In the genomic region with DNA sequence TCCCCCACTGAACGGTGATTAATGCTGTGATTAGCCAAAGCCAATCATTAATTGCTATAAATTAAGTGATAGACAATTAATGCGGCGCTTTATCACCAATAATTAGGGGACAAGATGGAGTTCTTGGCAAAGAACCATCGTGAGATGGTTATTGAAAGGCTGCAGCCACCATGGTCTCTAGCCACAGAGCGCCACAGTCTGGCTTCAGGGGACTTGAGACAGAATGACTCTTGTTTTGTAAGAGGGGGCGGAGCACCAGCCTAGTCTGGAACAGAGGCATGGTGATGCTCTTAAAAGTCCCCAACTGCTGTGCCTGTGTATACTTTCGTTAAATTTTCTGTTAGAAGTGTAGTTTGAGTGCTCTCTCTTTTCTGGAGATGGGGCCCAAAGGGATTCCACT, we compare ENCODE assay signal across 20 mouse cellular contexts.
A peak's percentile ranks its signal among the peaks of the same experiment; 100 is the strongest.
DNase-seq lines count a peak whose midpoint lies in the region; ATAC-seq and TF ChIP-seq lines count a peak whose summit lies in the region.
"Had no signal": no experiment of that assay in that cellular context is flagged by ENCODE, and none has a peak within 500 bp of the region (broad histone marks: within the 10 kb centered on the region; RNA-seq: fewer than 3 reads in every experiment).

No protein-coding gene starts in this region.

- TF ChIP-seq POLR2A in brain, embryonic 14.5 days (IDR thresholded peaks at IDR 0.05; ENCODE audit: borderline replicate concordance, extremely low read depth, insufficient read depth, insufficient read length, poor library complexity, severe bottlenecking): no peak

- H3K4me3 ChIP-seq in hindbrain, embryonic 13.5 days: no peak overlapping the region
- no peak overlapping the region for H3K4me3 ChIP-seq in hindbrain, postnatal 0 days (ENCODE audit: low read length)
- no peak overlapping the region for H3K4me3 ChIP-seq in midbrain, embryonic 13.5 days (replicated peaks)
- no peak overlapping the region for H3K4me3 ChIP-seq in midbrain, embryonic 11.5 days (ENCODE audit: low read depth, low read length)
- H3K4me3 ChIP-seq: embryonic facial prominence, embryonic 13.5 days; forebrain, embryonic 13.5 days; heart, adult 2 months; heart, embryonic 15.5 days had no signal

- DNase-seq in hindbrain, postnatal 0 days (ENCODE audit: low spot score): no peak
- no peak for DNase-seq in midbrain, embryonic 11.5 days (ENCODE audit: low spot score, missing footprints)
- peak; percentile 25 for DNase-seq in 416B (ENCODE audit: low read depth)
- peak; percentile 73 for DNase-seq in brain, embryonic 14.5 days (ENCODE audit: low read depth)
- no peak for DNase-seq in gastrocnemius, adult 18-20 months (ENCODE audit: low spot score)
- DNase-seq: adrenal gland, postnatal 10 days; cerebellum, adult 11-12 months; cerebellum, adult 9-10 months; cerebellum, postnatal 25 days; gastrocnemius, postnatal 14 days; heart, adult 2 months; heart, postnatal 14 days had no signal

- no peak overlapping the region for H3K4me2 ChIP-seq in hindbrain, embryonic 13.5 days
- H3K4me2 ChIP-seq in hindbrain, postnatal 0 days (ENCODE audit: low read depth, low read length): no peak overlapping the region
- no peak overlapping the region for H3K4me2 ChIP-seq in midbrain, embryonic 13.5 days (replicated peaks)
- H3K4me2 ChIP-seq in midbrain, embryonic 11.5 days: no peak overlapping the region
- H3K4me2 ChIP-seq: embryonic facial prominence, embryonic 13.5 days; forebrain, embryonic 13.5 days; heart, embryonic 11.5 days; heart, embryonic 15.5 days; hindbrain, embryonic 14.5 days had no signal

- TF ChIP-seq CTCF in hindbrain, postnatal 0 days (IDR thresholded peaks at IDR 0.05; ENCODE audit: low read depth): no peak
- TF ChIP-seq CTCF in brain, embryonic 14.5 days (IDR thresholded peaks at IDR 0.05; ENCODE audit: borderline replicate concordance, extremely low read depth, insufficient read depth, insufficient read length): no peak

- WGBS in hindbrain, embryonic 13.5 days: 81% methylated on average over 7 of the region's 7 CpGs
- 80% methylated on average over 7 of the region's 7 CpGs for WGBS in hindbrain, postnatal 0 days
- 78% methylated on average over 7 of the region's 7 CpGs for WGBS in midbrain, embryonic 13.5 days
- 87% methylated on average over 7 of the region's 7 CpGs for WGBS in midbrain, embryonic 11.5 days

- no peak for ATAC-seq in hindbrain, embryonic 13.5 days (ENCODE audit: low FRiP score)
- no peak for ATAC-seq in hindbrain, postnatal 0 days
- 0 out of 2 replicates have a peak, but pooled peaks have one; percentile 18 for ATAC-seq in midbrain, embryonic 13.5 days
- ATAC-seq in midbrain, embryonic 11.5 days (ENCODE audit: low FRiP score): no peak

- H3K36me3 ChIP-seq in hindbrain, embryonic 13.5 days: peaks cover 6% of the 10 kb centered on the region
- H3K36me3 ChIP-seq in hindbrain, postnatal 0 days (ENCODE audit: insufficient read depth, low read length): no peaks in the 10 kb centered on the region
- peaks cover 8% of the 10 kb centered on the region for H3K36me3 ChIP-seq in midbrain, embryonic 13.5 days
- no peaks in the 10 kb centered on the region for H3K36me3 ChIP-seq in midbrain, embryonic 11.5 days (ENCODE audit: control insufficient read depth, insufficient read depth, low read length)
- H3K36me3 ChIP-seq: G1E had no signal

- H3K27me3 ChIP-seq in hindbrain, embryonic 13.5 days: no peaks in the 10 kb centered on the region
- H3K27me3 ChIP-seq in hindbrain, postnatal 0 days (ENCODE audit: insufficient read depth, low read length): no peaks in the 10 kb centered on the region
- H3K27me3 ChIP-seq in midbrain, embryonic 13.5 days: no peaks in the 10 kb centered on the region
- no peaks in the 10 kb centered on the region for H3K27me3 ChIP-seq in midbrain, embryonic 11.5 days (ENCODE audit: control insufficient read depth, insufficient read depth, low read length)
- H3K27me3 ChIP-seq: embryonic facial prominence, embryonic 13.5 days; forebrain, embryonic 13.5 days; heart, embryonic 15.5 days had no signal

- H3K27ac ChIP-seq in hindbrain, embryonic 13.5 days: peak overlapping the region; percentile 30; the same call in 1 of the 2 replicates
- no peak overlapping the region for H3K27ac ChIP-seq in hindbrain, postnatal 0 days
- H3K27ac ChIP-seq in midbrain, embryonic 13.5 days: no peak overlapping the region
- no peak overlapping the region for H3K27ac ChIP-seq in midbrain, embryonic 11.5 days (ENCODE audit: low read depth, low read length)
- H3K27ac ChIP-seq: embryonic facial prominence, embryonic 13.5 days; forebrain, embryonic 13.5 days; heart, adult 2 months; heart, embryonic 15.5 days had no signal

- H3K4me1 ChIP-seq in hindbrain, embryonic 13.5 days (replicated peaks): peaks cover 51% of the 10 kb centered on the region
- H3K4me1 ChIP-seq in hindbrain, postnatal 0 days (ENCODE audit: insufficient read depth, low read length): no peaks in the 10 kb centered on the region
- H3K4me1 ChIP-seq in midbrain, embryonic 13.5 days (replicated peaks): peaks cover 58% of the 10 kb centered on the region
- peaks cover 4% of the 10 kb centered on the region for H3K4me1 ChIP-seq in midbrain, embryonic 11.5 days (ENCODE audit: control insufficient read depth, insufficient read depth, low read length)

- H3K9me3 ChIP-seq in hindbrain, embryonic 13.5 days: no peaks in the 10 kb centered on the region
- H3K9me3 ChIP-seq in hindbrain, postnatal 0 days (ENCODE audit: low read length): no peaks in the 10 kb centered on the region
- no peaks in the 10 kb centered on the region for H3K9me3 ChIP-seq in midbrain, embryonic 13.5 days
- H3K9me3 ChIP-seq in midbrain, embryonic 11.5 days (ENCODE audit: control insufficient read depth, low read length): no peaks in the 10 kb centered on the region
- H3K9me3 ChIP-seq: embryonic facial prominence, embryonic 13.5 days; forebrain, embryonic 13.5 days; heart, embryonic 15.5 days had no signal

- no peak overlapping the region for H3K9ac ChIP-seq in hindbrain, embryonic 13.5 days
- H3K9ac ChIP-seq in hindbrain, postnatal 0 days (replicated peaks; ENCODE audit: low read length): no peak overlapping the region
- no peak overlapping the region for H3K9ac ChIP-seq in midbrain, embryonic 13.5 days (replicated peaks)
- H3K9ac ChIP-seq in midbrain, embryonic 11.5 days (ENCODE audit: low read length): no peak overlapping the region
- H3K9ac ChIP-seq: embryonic facial prominence, embryonic 13.5 days; forebrain, embryonic 13.5 days; heart, embryonic 15.5 days; hindbrain, embryonic 14.5 days had no signal

Comparison
In these comparisons a context has a peak if more than half of its experiments do, and no peak if none do; other contexts are left out.
1. DNase-seq: peak in 416B (single experiment) and brain, embryonic 14.5 days (single experiment); none in hindbrain, postnatal 0 days (single experiment), midbrain, embryonic 11.5 days (single experiment) and gastrocnemius, adult 18-20 months (single experiment).